Mouse (Mus musculus) forebrain, embryonic 11.5 days (tissue): ENCODE data around the gene Thsd7a. TPM values are rescaled to one million over a fixed set of nuclear protein-coding genes. Genes with fewer than 3 reads are reported as not detected.

ENCODE experiments used
- ATAC-seq: fragments of 200-750 bp; cut with Nextera tagmentation; replicated peaks from 2 replicates; pipeline ENCODE4 v1.8.0; 2017; ENCODE audit warnings: moderate TSS enrichment; ENCODE audit not compliant: low FRiP score
- DNase-seq: peaks from one replicate; pipeline ENCODE4 v3.0.0-alpha.2; 2017; ENCODE audit warnings: low spot score
- H3K27ac ChIP-seq: fragments of 300-500 bp; sonication (generic); 2 replicates; pipeline ENCODE4 v1.5.1; 2014; ENCODE audit warnings: low read depth, low read length
- H3K27me3 ChIP-seq: fragments of 300-500 bp; sonication (generic); 2 replicates; pipeline ENCODE4 v1.6.1; 2014; ENCODE audit warnings: mild to moderate bottlenecking, low read length, mixed read lengths; ENCODE audit not compliant: control insufficient read depth, insufficient read depth
- H3K36me3 ChIP-seq: fragments of 300-500 bp; sonication (generic); 2 replicates; pipeline ENCODE4 v1.6.1; 2014; ENCODE audit warnings: mild to moderate bottlenecking, low read length, moderate library complexity, mixed read lengths; ENCODE audit not compliant: control insufficient read depth, insufficient read depth
- H3K4me1 ChIP-seq: fragments of 300-500 bp; sonication (generic); replicated peaks from 2 replicates; pipeline ENCODE4 v1.6.1; 2014; ENCODE audit warnings: low read length, mixed read lengths; ENCODE audit not compliant: control insufficient read depth, insufficient read depth
- H3K4me2 ChIP-seq: fragments of 300-500 bp; sonication (generic); 2 replicates; pipeline ENCODE4 v1.6.1; 2014; ENCODE audit warnings: low read depth, mild to moderate bottlenecking, low read length, moderate library complexity, mixed read lengths; ENCODE audit not compliant: severe bottlenecking
- H3K4me3 ChIP-seq: fragments of 300-500 bp; sonication (generic); 2 replicates; pipeline ENCODE4 v1.5.1; 2014; ENCODE audit warnings: low read depth, low read length
- H3K9ac ChIP-seq: fragments of 300-500 bp; sonication (generic); 2 replicates; pipeline ENCODE4 v1.6.1; 2014; ENCODE audit warnings: low read length
- H3K9me3 ChIP-seq: fragments of 300-500 bp; sonication (generic); 2 replicates; pipeline ENCODE4 v1.6.1; 2016; ENCODE audit warnings: low read length, mixed read lengths; ENCODE audit not compliant: control insufficient read depth
- WGBS: fragments of 180-500 bp; shearing (Covaris S2); extraction: QIAGEN DNeasy Blood & Tissue Kit; methylation state at CpG from one replicate; pipeline ENCODE4 v1.1.7; 2014; 5-methylcytosine and 5-hydroxymethylcytosine counted together
- polyA plus RNA-seq: library from polyadenylated mRNA; unstranded; fragments of >200 nt; fragmentation: Nextera tagmentation; extraction: Ambion mirVana; gene quantifications from 2 replicates; pipeline ENCODE4 v1.2.1, GENCODE M21; 2014

The Thsd7a gene
- polyA plus RNA-seq, 1 experiment from 2014 or later: 4.9 TPM

DNA sequence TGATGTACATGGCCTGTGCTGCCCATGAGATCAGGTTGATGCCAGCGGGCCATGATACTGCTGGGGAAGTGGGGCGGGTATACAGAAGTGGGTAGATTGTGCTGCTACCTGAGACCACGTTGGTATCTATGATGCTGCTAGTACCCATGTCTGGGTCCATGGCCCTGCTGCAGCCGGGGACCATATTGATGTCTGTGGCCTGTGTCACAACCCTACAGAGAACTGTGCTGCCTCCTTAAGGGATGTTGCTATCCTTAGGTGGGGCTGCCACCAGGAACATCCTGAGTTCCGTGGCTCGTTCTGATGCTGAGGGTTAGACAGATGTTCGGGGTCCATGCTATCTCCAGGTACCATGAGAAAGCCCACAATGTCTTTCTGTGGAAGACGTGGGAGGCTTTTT, 33.1 kb downstream of the Thsd7a start:
- no peak overlapping the region for H3K9ac ChIP-seq
- ATAC-seq (no peak), DNase-seq (no peak)
- H3K4me2 ChIP-seq: no peak overlapping the region
- no peak overlapping the region for H3K27ac ChIP-seq
- H3K27me3 ChIP-seq: no peaks in the 10 kb centered on the region
- H3K36me3 ChIP-seq: no peaks in the 10 kb centered on the region
- WGBS: 93% methylated on average over 8 of the region's 8 CpGs
- H3K4me1 ChIP-seq: no peaks in the 10 kb centered on the region
- H3K4me3 ChIP-seq: no peak overlapping the region
- H3K9me3 ChIP-seq: no peaks in the 10 kb centered on the region

DNA sequence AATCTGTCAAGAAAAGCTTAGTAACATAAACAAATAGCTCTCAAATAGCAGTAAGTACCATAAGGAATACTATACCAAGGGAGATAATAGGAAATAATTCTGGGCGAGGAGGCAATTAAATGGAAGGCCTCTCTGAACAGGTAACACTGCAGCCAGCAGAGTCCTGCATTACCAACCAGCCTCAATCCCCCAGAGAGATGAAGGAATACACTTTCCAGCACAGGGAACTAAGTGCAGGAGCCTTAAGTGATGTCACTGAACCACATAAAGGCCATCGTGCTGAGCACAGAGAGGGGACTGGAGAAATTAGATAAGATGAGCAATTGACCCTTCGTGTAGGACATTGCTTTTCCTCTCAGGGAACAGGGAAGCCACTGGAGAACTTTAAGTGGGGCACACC, 36.6 kb downstream of the Thsd7a start:
- Histone ChIP-seq H3K9me3 (no peaks in the 10 kb centered on the region), H3K36me3 (no peaks in the 10 kb centered on the region), H3K27me3 (no peaks in the 10 kb centered on the region), H3K4me2 (no peak overlapping the region), H3K27ac (no peak overlapping the region), H3K4me1 (no peaks in the 10 kb centered on the region), H3K9ac (no peak overlapping the region), H3K4me3 (no peak overlapping the region)
- WGBS: 79% methylated on average over 3 of the region's 3 CpGs
- DNase-seq: no peak
- ATAC-seq: no peak

DNA sequence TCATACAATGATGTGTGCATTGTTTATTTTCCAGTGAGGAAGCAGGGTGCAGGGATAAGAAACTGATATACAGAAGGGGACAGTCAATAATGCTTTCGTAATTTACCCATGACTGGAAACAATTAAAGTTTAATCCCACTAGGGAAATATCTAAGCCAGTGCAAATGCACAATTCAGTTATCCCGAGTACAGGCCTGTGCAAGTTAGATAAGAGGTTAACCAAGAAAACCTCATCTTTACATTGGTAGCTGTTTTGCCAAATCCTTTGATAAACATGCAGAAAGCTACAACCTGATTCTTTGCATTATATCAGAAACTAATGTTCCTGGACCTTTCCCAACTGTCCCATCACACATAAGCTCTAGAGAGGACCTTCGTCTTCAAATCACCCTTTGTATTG, 46.3 kb downstream of the Thsd7a start:
- H3K9ac ChIP-seq: no peak overlapping the region
- H3K36me3 ChIP-seq: no peaks in the 10 kb centered on the region
- H3K4me3 ChIP-seq: no peak overlapping the region
- no peaks in the 10 kb centered on the region for H3K27me3 ChIP-seq
- H3K4me2 ChIP-seq: no peak overlapping the region
- 83% methylated on average over 3 of the region's 3 CpGs for WGBS
- no peaks in the 10 kb centered on the region for H3K9me3 ChIP-seq
- H3K27ac ChIP-seq: no peak overlapping the region
- ATAC-seq (no peak), DNase-seq (no peak)
- H3K4me1 ChIP-seq: no peaks in the 10 kb centered on the region

- no peaks in the 10 kb centered on the region for H3K36me3 ChIP-seq
- H3K9ac ChIP-seq: no peak overlapping the region
- no peak overlapping the region for H3K4me3 ChIP-seq
- H3K9me3 ChIP-seq: no peaks in the 10 kb centered on the region
- 85% methylated on average over 2 of the region's 2 CpGs for WGBS
- no peaks in the 10 kb centered on the region for H3K27me3 ChIP-seq
- DNase-seq: no peak
- no peaks in the 10 kb centered on the region for H3K4me1 ChIP-seq
- H3K27ac ChIP-seq: no peak overlapping the region
- no peak for ATAC-seq
- no peak overlapping the region for H3K4me2 ChIP-seq
These were observed 50.1 kb downstream of the Thsd7a start for GRCm38 (mm10) chr6:12699089-12699488.

DNA sequence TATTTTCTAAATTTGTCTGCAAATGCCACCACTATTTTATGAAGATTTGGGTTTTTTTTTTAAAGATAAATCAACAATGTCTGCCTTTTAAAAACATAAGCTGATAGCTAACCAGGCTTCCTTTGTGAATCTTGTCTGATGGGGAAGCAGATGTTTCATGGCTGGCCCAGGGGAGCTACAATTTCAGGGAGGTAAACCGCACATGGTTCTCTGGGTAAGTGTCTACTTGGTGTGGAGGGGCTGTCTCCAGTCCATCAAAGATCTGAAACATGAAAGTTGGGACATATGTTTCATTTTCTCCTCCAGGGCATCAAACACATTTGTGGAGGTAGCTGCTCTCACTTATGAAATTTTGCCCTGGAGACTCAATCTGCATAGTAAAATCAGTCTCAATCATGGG, 55.5 kb downstream of the Thsd7a start:
- WGBS: 91% methylated on average over 1 of the region's 1 CpGs
- Histone ChIP-seq H3K4me2 (no peak overlapping the region), H3K27ac (no peak overlapping the region), H3K27me3 (no peaks in the 10 kb centered on the region), H3K36me3 (no peaks in the 10 kb centered on the region), H3K9me3 (no peaks in the 10 kb centered on the region), H3K4me1 (no peaks in the 10 kb centered on the region), H3K9ac (no peak overlapping the region), H3K4me3 (no peak overlapping the region)
- DNase-seq (no peak), ATAC-seq (no peak)

GRCm38 (mm10) chr6:12693239-12693638, 56.0 kb downstream of the Thsd7a start:
- no peaks in the 10 kb centered on the region for H3K27me3 ChIP-seq
- H3K4me1 ChIP-seq: no peaks in the 10 kb centered on the region
- no peak overlapping the region for H3K27ac ChIP-seq
- H3K4me3 ChIP-seq: no peak overlapping the region
- no peak overlapping the region for H3K4me2 ChIP-seq
- no peak overlapping the region for H3K9ac ChIP-seq
- no peak for ATAC-seq
- no peaks in the 10 kb centered on the region for H3K9me3 ChIP-seq
- H3K36me3 ChIP-seq: no peaks in the 10 kb centered on the region
- DNase-seq: no peak
- 84% methylated on average over 3 of the region's 3 CpGs for WGBS

DNA sequence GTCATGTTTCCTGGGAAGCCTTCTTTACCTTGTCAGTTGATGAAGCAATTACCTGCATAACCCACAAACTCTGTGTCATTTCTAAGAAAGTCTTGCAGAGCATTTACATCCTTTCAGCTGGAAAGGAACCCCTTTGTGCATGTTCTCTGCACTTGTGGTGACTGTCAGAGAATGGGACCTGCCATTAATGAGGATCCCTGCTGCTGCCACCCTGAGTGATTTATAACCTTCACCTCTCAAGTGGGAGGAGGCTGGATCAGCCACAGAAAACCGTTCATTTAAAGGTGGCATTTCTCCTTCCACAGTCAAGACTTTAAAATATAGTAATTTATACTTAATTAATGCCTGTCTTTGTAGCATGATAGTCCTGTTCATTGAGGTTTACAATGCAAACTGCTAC, 99.6 kb downstream of the Thsd7a start:
- ATAC-seq (no peak), DNase-seq (no peak)
- no peaks in the 10 kb centered on the region for H3K9me3 ChIP-seq
- no peak overlapping the region for H3K27ac ChIP-seq
- no peaks in the 10 kb centered on the region for H3K36me3 ChIP-seq
- no peak overlapping the region for H3K4me3 ChIP-seq
- no peak overlapping the region for H3K4me2 ChIP-seq
- no peak overlapping the region for H3K9ac ChIP-seq
- 16% methylated on average over 1 of the region's 1 CpGs for WGBS
- H3K4me1 ChIP-seq: no peaks in the 10 kb centered on the region
- H3K27me3 ChIP-seq: no peaks in the 10 kb centered on the region

GRCm38 (mm10) chr6:12628637-12629246, 120.5 kb downstream of the Thsd7a start:
- H3K9me3 ChIP-seq: no peaks in the 10 kb centered on the region
- DNase-seq (no peak), ATAC-seq (no peak)
- no peaks in the 10 kb centered on the region for H3K4me1 ChIP-seq
- H3K27ac ChIP-seq: no peak overlapping the region
- H3K4me2 ChIP-seq: no peak overlapping the region
- 84% methylated on average over 11 of the region's 11 CpGs for WGBS
- H3K36me3 ChIP-seq: no peaks in the 10 kb centered on the region
- no peak overlapping the region for H3K9ac ChIP-seq
- H3K4me3 ChIP-seq: no peak overlapping the region
- no peaks in the 10 kb centered on the region for H3K27me3 ChIP-seq

- no peak for ATAC-seq
- WGBS: 94% methylated on average over 13 of the region's 13 CpGs
- Histone ChIP-seq H3K4me3 (no peak overlapping the region), H3K4me2 (no peak overlapping the region), H3K4me1 (no peaks in the 10 kb centered on the region), H3K36me3 (no peaks in the 10 kb centered on the region), H3K27ac (no peak overlapping the region), H3K27me3 (no peaks in the 10 kb centered on the region), H3K9me3 (no peaks in the 10 kb centered on the region), H3K9ac (no peak overlapping the region)
- no peak for DNase-seq
These were observed 142.5 kb downstream of the Thsd7a start for GRCm38 (mm10) chr6:12606638-12607246.
